Comparison of ENCODE assay signal across 10 mouse cellular contexts in genomic region chr10:59902606-59902990, GRCm38 (mm10). TPM values are rescaled to one million over a fixed set of nuclear protein-coding genes. Genes with fewer than 3 reads are reported as not detected.
DNase-seq lines count a peak whose midpoint lies in the region; ATAC-seq and TF ChIP-seq lines count a peak whose summit lies in the region.
"Had no signal": no experiment of that assay in that cellular context is flagged by ENCODE, and none has a peak within 500 bp of the region (broad histone marks: within the 10 kb centered on the region; RNA-seq: fewer than 3 reads in every experiment).

No protein-coding gene starts in this region.

- H3K27me3 ChIP-seq in heart, embryonic 10.5 days (ENCODE audit: insufficient read depth, poor library complexity, severe bottlenecking) = no peaks in the 10 kb centered on the region
- no peaks in the 10 kb centered on the region for H3K27me3 ChIP-seq in midbrain, embryonic 12.5 days
- H3K27me3 ChIP-seq in midbrain, embryonic 11.5 days (ENCODE audit: control insufficient read depth, insufficient read depth, low read length) = no peaks in the 10 kb centered on the region
- H3K27me3 ChIP-seq in hindbrain, embryonic 11.5 days (ENCODE audit: control insufficient read depth, insufficient read depth, low read length) = peaks cover 2% of the 10 kb centered on the region; the same call in 1 of the 2 replicates

- no peak for ATAC-seq in midbrain, embryonic 12.5 days (ENCODE audit: low FRiP score, low read depth)
- ATAC-seq in midbrain, embryonic 11.5 days (ENCODE audit: low FRiP score) = no peak
- ATAC-seq in hindbrain, embryonic 11.5 days (ENCODE audit: low FRiP score) = no peak
- no peak for ATAC-seq in megakaryocyte progenitor cell, adult 5-6 weeks (replicated peaks; ENCODE audit: poor library complexity)

- H3K9me3 ChIP-seq in heart, embryonic 10.5 days = no peaks in the 10 kb centered on the region
- no peaks in the 10 kb centered on the region for H3K9me3 ChIP-seq in midbrain, embryonic 12.5 days
- no peaks in the 10 kb centered on the region for H3K9me3 ChIP-seq in midbrain, embryonic 11.5 days (ENCODE audit: control insufficient read depth, low read length)
- H3K9me3 ChIP-seq in hindbrain, embryonic 11.5 days (ENCODE audit: control insufficient read depth, low read length) = no peaks in the 10 kb centered on the region

- 73% methylated on average over 8 of the region's 8 CpGs for WGBS in heart, embryonic 10.5 days
- WGBS in midbrain, embryonic 12.5 days = 76% methylated on average over 8 of the region's 8 CpGs
- 65% methylated on average over 8 of the region's 8 CpGs for WGBS in midbrain, embryonic 11.5 days
- 51% methylated on average over 8 of the region's 8 CpGs for WGBS in hindbrain, embryonic 11.5 days
- 84% methylated on average over 8 of the region's 8 CpGs for WGBS in olfactory bulb, adult 2 months

- no peak for TF ChIP-seq CTCF in olfactory bulb, adult 2 months (IDR thresholded peaks at IDR 0.05; ENCODE audit: insufficient read depth, low read depth, low read length)

- peaks cover 9% of the 10 kb centered on the region for H3K36me3 ChIP-seq in heart, embryonic 10.5 days
- H3K36me3 ChIP-seq in midbrain, embryonic 12.5 days = no peaks in the 10 kb centered on the region
- H3K36me3 ChIP-seq in midbrain, embryonic 11.5 days (ENCODE audit: control insufficient read depth, insufficient read depth, low read length) = no peaks in the 10 kb centered on the region
- H3K36me3 ChIP-seq in hindbrain, embryonic 11.5 days (ENCODE audit: control insufficient read depth, insufficient read depth, low read length) = no peaks in the 10 kb centered on the region

- H3K4me3 ChIP-seq in heart, embryonic 10.5 days = no peak overlapping the region
- no peak overlapping the region for H3K4me3 ChIP-seq in midbrain, embryonic 12.5 days
- no peak overlapping the region for H3K4me3 ChIP-seq in midbrain, embryonic 11.5 days (ENCODE audit: low read depth, low read length)
- H3K4me3 ChIP-seq in hindbrain, embryonic 11.5 days (ENCODE audit: low read depth, low read length) = no peak overlapping the region
- no peak overlapping the region for H3K4me3 ChIP-seq in olfactory bulb, adult 2 months (ENCODE audit: insufficient read depth, low read depth, low read length)

- intact Hi-C loops in heart, postnatal 10 days (cut with DNase I) = no loop called here

- H3K9ac ChIP-seq in midbrain, embryonic 12.5 days (replicated peaks) = no peak overlapping the region
- H3K9ac ChIP-seq in midbrain, embryonic 11.5 days (ENCODE audit: low read length) = no peak overlapping the region
- H3K9ac ChIP-seq in hindbrain, embryonic 11.5 days (ENCODE audit: low read depth, low read length) = 0 out of 2 replicates have a peak overlapping the region, but pooled peaks have one; percentile 7

- H3K27ac ChIP-seq in heart, embryonic 10.5 days = peak overlapping the region; percentile 37; the same call in 1 of the 2 replicates
- H3K27ac ChIP-seq in midbrain, embryonic 12.5 days (replicated peaks) = peak overlapping the region; percentile 49; the same call in 1 of the 2 replicates
- H3K27ac ChIP-seq in midbrain, embryonic 11.5 days (ENCODE audit: low read depth, low read length) = no peak overlapping the region
- H3K27ac ChIP-seq in hindbrain, embryonic 11.5 days (ENCODE audit: low read depth, low read length) = 0 out of 2 replicates have a peak overlapping the region, but pooled peaks have one; percentile 99
- 0 out of 2 replicates have a peak overlapping the region, but pooled peaks have one; percentile 22 for H3K27ac ChIP-seq in olfactory bulb, adult 2 months (ENCODE audit: insufficient read depth, low read depth, low read length)
- H3K27ac ChIP-seq: macrophage had no signal

- no peak for DNase-seq in heart, embryonic 10.5 days (ENCODE audit: low spot score)
- no peak for DNase-seq in heart, postnatal 10 days
- DNase-seq in midbrain, embryonic 11.5 days (ENCODE audit: low spot score, missing footprints) = no peak
- DNase-seq in hindbrain, embryonic 11.5 days (ENCODE audit: low spot score) = no peak
- DNase-seq in cerebellum, postnatal 4 days (ENCODE audit: low spot score in 2 of 2) = no peak
- DNase-seq: heart, adult 18-20 months had no signal

- H3K4me2 ChIP-seq in midbrain, embryonic 12.5 days (replicated peaks) = no peak overlapping the region
- H3K4me2 ChIP-seq in midbrain, embryonic 11.5 days = no peak overlapping the region
- H3K4me2 ChIP-seq in hindbrain, embryonic 11.5 days (replicated peaks; ENCODE audit: low read depth, low read length) = no peak overlapping the region

- peaks cover 66% of the 10 kb centered on the region for H3K4me1 ChIP-seq in heart, embryonic 10.5 days
- peaks cover 61% of the 10 kb centered on the region for H3K4me1 ChIP-seq in midbrain, embryonic 12.5 days
- peaks cover 48% of the 10 kb centered on the region for H3K4me1 ChIP-seq in midbrain, embryonic 11.5 days (ENCODE audit: control insufficient read depth, insufficient read depth, low read length)
- H3K4me1 ChIP-seq in hindbrain, embryonic 11.5 days (replicated peaks; ENCODE audit: control insufficient read depth, insufficient read depth, low read length) = peaks cover 29% of the 10 kb centered on the region
- peaks cover 52% of the 10 kb centered on the region for H3K4me1 ChIP-seq in olfactory bulb, adult 2 months (ENCODE audit: control insufficient read depth, insufficient read depth, low read length)

- TF ChIP-seq POLR2A in olfactory bulb, adult 2 months (IDR thresholded peaks at IDR 0.05; ENCODE audit: insufficient read depth, low read depth, low read length) = no peak

RNA-seq across cellular contexts. Expression of gene Dnajb12, which starts 23.2 kb away (rescaled TPM):
- polyA plus RNA-seq in heart, embryonic 10.5 days (2016; fragmentation: Nextera tagmentation; extraction: Ambion mirVana) = 28.8 and 32.0 TPM in 2 replicates
- total RNA-seq in heart, postnatal 10 days (2021) = 10 to 100 TPM; 35.2 to 41.9 TPM
- 22.5 and 22.7 TPM in 2 replicates for polyA plus RNA-seq in midbrain, embryonic 12.5 days (2016; fragmentation: Nextera tagmentation; extraction: Ambion mirVana)
- 21.0 and 22.4 TPM in 2 replicates for polyA plus RNA-seq in midbrain, embryonic 11.5 days (2014; fragmentation: Nextera tagmentation; extraction: Ambion mirVana)
- polyA plus RNA-seq in hindbrain, embryonic 11.5 days (2014; fragmentation: Nextera tagmentation; extraction: Ambion mirVana) = 22.0 and 22.6 TPM in 2 replicates
- not detected in 2 replicates for polyA plus RNA-seq in olfactory bulb, adult 2 months (2012; ENCODE audit: insufficient read depth, insufficient read length, low replicate concordance, missing spikeins)
- total RNA-seq in megakaryocyte progenitor cell, adult 5-6 weeks (2015) = 21.1 and 23.3 TPM in 2 replicates
- total RNA-seq in megakaryocyte progenitor cell, adult 5-6 weeks (2017) = 19.3 and 20.2 TPM in 2 replicates

RNA-seq across cellular contexts. Expression of gene Ddit4, which starts 49.0 kb away (rescaled TPM):
- 17.6 and 32.8 TPM in 2 replicates for polyA plus RNA-seq in heart, embryonic 10.5 days (2016; fragmentation: Nextera tagmentation; extraction: Ambion mirVana)
- 100 to 1,000 TPM in 1 of 2 experiments, 10 to 100 TPM in 1; 65.8 to 116 TPM for total RNA-seq in heart, postnatal 10 days (2021)
- 47.6 and 51.6 TPM in 2 replicates for polyA plus RNA-seq in midbrain, embryonic 12.5 days (2016; fragmentation: Nextera tagmentation; extraction: Ambion mirVana)
- 4.1 and 4.5 TPM in 2 replicates for polyA plus RNA-seq in midbrain, embryonic 11.5 days (2014; fragmentation: Nextera tagmentation; extraction: Ambion mirVana)
- polyA plus RNA-seq in hindbrain, embryonic 11.5 days (2014; fragmentation: Nextera tagmentation; extraction: Ambion mirVana) = 4.6 and 5.5 TPM in 2 replicates
- 264 TPM in 1 of 2 replicates, not detected in the other for polyA plus RNA-seq in olfactory bulb, adult 2 months (2012; ENCODE audit: insufficient read depth, insufficient read length, low replicate concordance, missing spikeins)
- 0.37 and 2.4 TPM in 2 replicates for total RNA-seq in megakaryocyte progenitor cell, adult 5-6 weeks (2015)
- total RNA-seq in megakaryocyte progenitor cell, adult 5-6 weeks (2017) = 0.41 and 0.42 TPM in 2 replicates
